Mouse (Mus musculus): ENCODE data around the gene Gm11639.
"Not testable (repeated sequence)": the region's sequence is repeated elsewhere in the genome, so short reads cannot be mapped to it uniquely, and the experiment has no call there.

Gm11639 gene

GRCm38 (mm10) chr11:105112448-105112847 lies 426.9 kb downstream of the Gm11639 start:
- not testable (repeated sequence) for DNase-seq (ENCODE audit: low spot score in 2 of 2)

- no peak for DNase-seq (ENCODE audit: low spot score in 2 of 2)
Measured at GRCm38 (mm10) chr11:105117814-105118213, 432.3 kb downstream of the Gm11639 start.

- no peak for DNase-seq (ENCODE audit: low spot score in 2 of 2)
Measured at GRCm38 (mm10) chr11:105120551-105121061, 435.1 kb downstream of the Gm11639 start.

GRCm38 (mm10) chr11:105121792-105122191 lies 436.3 kb downstream of the Gm11639 start:
- not testable (repeated sequence) for DNase-seq (ENCODE audit: low spot score in 2 of 2)

GRCm38 (mm10) chr11:105123986-105124385 lies 438.5 kb downstream of the Gm11639 start:
- DNase-seq (ENCODE audit: low spot score in 2 of 2): no peak

- DNase-seq (ENCODE audit: low spot score in 2 of 2): peak; percentile 71 to 80
Measured at GRCm38 (mm10) chr11:105125735-105126519, 440.4 kb downstream of the Gm11639 start, which contains the start of gene Mettl2. Gene Mettl2 (plus strand): TSS chr11:105126425.

GRCm38 (mm10) chr11:105126520-105127029 lies 441.1 kb downstream of the Gm11639 start:
- DNase-seq (ENCODE audit: low spot score in 2 of 2): no peak

GRCm38 (mm10) chr11:105135692-105136091 lies 450.2 kb downstream of the Gm11639 start:
- no peak for DNase-seq (ENCODE audit: low spot score in 2 of 2)

- not testable (repeated sequence) for DNase-seq (ENCODE audit: low spot score in 2 of 2)
Measured at GRCm38 (mm10) chr11:105137255-105137654, 451.7 kb downstream of the Gm11639 start.

- not testable (repeated sequence) for DNase-seq (ENCODE audit: low spot score in 2 of 2)
Measured at GRCm38 (mm10) chr11:105140512-105140911, 455.0 kb downstream of the Gm11639 start.

- no peak for DNase-seq (ENCODE audit: low spot score in 2 of 2)
Measured at GRCm38 (mm10) chr11:105141115-105141514, 455.6 kb downstream of the Gm11639 start.

GRCm38 (mm10) chr11:105143564-105143963 lies 458.1 kb downstream of the Gm11639 start:
- no peak for DNase-seq (ENCODE audit: low spot score in 2 of 2)

- DNase-seq (ENCODE audit: low spot score in 2 of 2): no peak
Measured at GRCm38 (mm10) chr11:105144084-105144483, 458.6 kb downstream of the Gm11639 start.

GRCm38 (mm10) chr11:105144508-105145210 lies 459.2 kb downstream of the Gm11639 start:
- DNase-seq (ENCODE audit: low spot score in 2 of 2): no peak

GRCm38 (mm10) chr11:105145211-105145610 lies 459.7 kb downstream of the Gm11639 start:
- no peak for DNase-seq (ENCODE audit: low spot score in 2 of 2)

- no peak for DNase-seq (ENCODE audit: low spot score in 2 of 2)
Measured at GRCm38 (mm10) chr11:105146593-105146992, 461.1 kb downstream of the Gm11639 start, which contains the start of gene Gm10842. Gene Gm10842 (plus strand): TSS chr11:105146893.

- DNase-seq (ENCODE audit: low spot score in 2 of 2): no peak
Measured at GRCm38 (mm10) chr11:105149353-105149752, 463.8 kb downstream of the Gm11639 start.

GRCm38 (mm10) chr11:105149766-105150165 lies 464.3 kb downstream of the Gm11639 start:
- DNase-seq (ENCODE audit: low spot score in 2 of 2): no peak

GRCm38 (mm10) chr11:105150691-105151090 lies 465.2 kb downstream of the Gm11639 start:
- no peak for DNase-seq (ENCODE audit: low spot score in 2 of 2)

GRCm38 (mm10) chr11:105151226-105152016 lies 465.9 kb downstream of the Gm11639 start:
- no peak for DNase-seq (ENCODE audit: low spot score in 2 of 2)

GRCm38 (mm10) chr11:105152017-105152300 lies 466.5 kb downstream of the Gm11639 start:
- DNase-seq (ENCODE audit: low spot score in 2 of 2): no peak
